Mouse (Mus musculus) stomach, embryonic 14.5 days (tissue): ENCODE results near the gene Dars. TPM values are rescaled to one million over a fixed set of nuclear protein-coding genes. Genes with fewer than 3 reads are reported as not detected.

Experiments used
- ATAC-seq: fragments of 200-750 bp; cut with Nextera tagmentation; 2 replicates; pipeline ENCODE4 v1.8.0; 2017; ENCODE audit warnings: low read depth, moderate TSS enrichment; ENCODE audit not compliant: insufficient number of reproducible peaks, insufficient read depth, low FRiP score
- H3K27ac ChIP-seq: fragments of 300-500 bp; sonication (generic); 2 replicates; pipeline ENCODE4 v1.5.1; 2014; ENCODE audit warnings: mild to moderate bottlenecking, low read length, moderate library complexity, mixed read lengths
- H3K27me3 ChIP-seq: fragments of 300-500 bp; sonication (generic); 2 replicates; pipeline ENCODE4 v1.6.1; 2014; ENCODE audit warnings: low read length, control low read depth, mixed read lengths; ENCODE audit not compliant: control insufficient read depth, insufficient read depth
- H3K36me3 ChIP-seq: fragments of 300-500 bp; sonication (generic); 2 replicates; pipeline ENCODE4 v1.6.1; 2014; ENCODE audit warnings: mild to moderate bottlenecking, control low read depth, low read length, moderate library complexity, mixed read lengths; ENCODE audit not compliant: control insufficient read depth, insufficient read depth
- H3K4me1 ChIP-seq: fragments of 300-500 bp; sonication (generic); 2 replicates; pipeline ENCODE4 v1.6.1; 2014; ENCODE audit warnings: low read length, control low read depth, mixed read lengths; ENCODE audit not compliant: control insufficient read depth, insufficient read depth
- H3K4me2 ChIP-seq: fragments of 300-500 bp; sonication (generic); replicated peaks from 2 replicates; pipeline ENCODE4 v1.6.1; 2014; ENCODE audit warnings: low read depth, low read length, control low read depth
- H3K4me3 ChIP-seq: fragments of 300-500 bp; sonication (generic); 2 replicates; pipeline ENCODE4 v1.5.1; 2014; ENCODE audit warnings: low read depth, low read length, control low read depth
- H3K9ac ChIP-seq: fragments of 300-500 bp; sonication (generic); replicated peaks from 2 replicates; pipeline ENCODE4 v1.6.1; 2014; ENCODE audit warnings: low read depth, mild to moderate bottlenecking, control low read depth, low read length, moderate library complexity, mixed read lengths
- H3K9me3 ChIP-seq: fragments of 300-500 bp; sonication (generic); 2 replicates; pipeline ENCODE4 v1.6.1; 2016; ENCODE audit warnings: low read depth, low read length, control low read depth; ENCODE audit not compliant: control insufficient read depth
- WGBS: fragments of 180-500 bp; shearing (Covaris S2); extraction: QIAGEN DNeasy Blood & Tissue Kit; methylation state at CpG from one replicate; pipeline ENCODE4 v1.1.7; 2014; 5-methylcytosine and 5-hydroxymethylcytosine counted together
- polyA plus RNA-seq: library from polyadenylated mRNA; unstranded; fragments of >200 nt; fragmentation: Nextera tagmentation; extraction: Ambion mirVana; gene quantifications from 2 replicates; pipeline ENCODE4 v1.2.1, GENCODE M21; 2014

Gene Dars
- polyA plus RNA-seq, 1 experiment from 2014 or later: 97.8 TPM

DNA sequence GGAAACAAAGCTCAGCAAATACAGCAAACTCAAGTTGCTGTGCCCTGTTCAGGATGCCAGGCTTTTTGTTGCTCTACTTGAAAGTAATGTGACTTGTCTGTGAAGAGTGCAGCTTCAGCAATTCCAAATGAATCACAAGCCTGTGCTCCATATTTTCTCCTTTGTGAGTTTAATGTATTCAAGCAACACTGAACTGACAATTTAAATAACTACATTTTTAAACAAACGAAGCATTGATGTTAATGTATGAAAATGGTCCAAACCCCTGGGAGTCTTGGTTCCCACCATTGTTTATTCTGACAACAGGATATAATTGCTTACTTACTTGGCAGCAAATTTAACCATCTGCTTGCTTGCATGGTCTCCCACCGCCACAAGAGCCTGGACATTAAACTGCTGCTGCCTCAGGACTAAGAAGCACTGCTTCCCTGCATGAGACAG lies 12.1 kb downstream of the Dars start:
- Histone ChIP-seq H3K9me3 (no peaks in the 10 kb centered on the region), H3K36me3 (peaks cover 19% of the 10 kb centered on the region), H3K4me2 (no peak overlapping the region), H3K27me3 (no peaks in the 10 kb centered on the region), H3K4me1 (peaks cover 3% of the 10 kb centered on the region; the same call in 1 of the 2 replicates), H3K4me3 (no peak overlapping the region), H3K27ac (no peak overlapping the region), H3K9ac (no peak overlapping the region)
- WGBS: 67% methylated on average over 2 of the region's 2 CpGs
- ATAC-seq: no peak

DNA sequence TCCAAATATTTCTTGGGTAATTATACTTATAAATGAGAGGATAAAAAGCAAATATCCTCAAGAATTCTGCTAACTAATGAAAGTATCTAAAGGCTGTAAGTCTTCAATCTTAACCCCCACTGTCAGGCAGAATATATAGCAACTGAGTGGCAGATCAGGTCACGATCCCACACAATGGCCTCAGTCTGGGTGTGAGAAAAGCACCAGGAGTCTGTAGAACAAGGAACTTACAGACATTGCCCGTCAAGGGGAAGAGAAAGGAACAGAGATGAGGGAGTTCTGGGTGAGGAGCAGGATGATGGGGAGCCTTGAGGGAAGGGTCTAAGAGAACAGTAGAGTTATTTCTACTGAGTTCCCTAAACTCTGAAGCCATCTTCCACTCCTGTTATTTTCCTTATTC lies 16.2 kb downstream of the Dars start:
- H3K9me3 ChIP-seq: no peaks in the 10 kb centered on the region
- no peak overlapping the region for H3K4me3 ChIP-seq
- no peak overlapping the region for H3K27ac ChIP-seq
- no peak overlapping the region for H3K4me2 ChIP-seq
- peaks cover 17% of the 10 kb centered on the region for H3K36me3 ChIP-seq
- no peak overlapping the region for H3K9ac ChIP-seq
- peaks cover 3% of the 10 kb centered on the region; the same call in 1 of the 2 replicates for H3K4me1 ChIP-seq
- no peaks in the 10 kb centered on the region for H3K27me3 ChIP-seq
- ATAC-seq: no peak
- 62% methylated on average over 2 of the region's 2 CpGs for WGBS

DNA sequence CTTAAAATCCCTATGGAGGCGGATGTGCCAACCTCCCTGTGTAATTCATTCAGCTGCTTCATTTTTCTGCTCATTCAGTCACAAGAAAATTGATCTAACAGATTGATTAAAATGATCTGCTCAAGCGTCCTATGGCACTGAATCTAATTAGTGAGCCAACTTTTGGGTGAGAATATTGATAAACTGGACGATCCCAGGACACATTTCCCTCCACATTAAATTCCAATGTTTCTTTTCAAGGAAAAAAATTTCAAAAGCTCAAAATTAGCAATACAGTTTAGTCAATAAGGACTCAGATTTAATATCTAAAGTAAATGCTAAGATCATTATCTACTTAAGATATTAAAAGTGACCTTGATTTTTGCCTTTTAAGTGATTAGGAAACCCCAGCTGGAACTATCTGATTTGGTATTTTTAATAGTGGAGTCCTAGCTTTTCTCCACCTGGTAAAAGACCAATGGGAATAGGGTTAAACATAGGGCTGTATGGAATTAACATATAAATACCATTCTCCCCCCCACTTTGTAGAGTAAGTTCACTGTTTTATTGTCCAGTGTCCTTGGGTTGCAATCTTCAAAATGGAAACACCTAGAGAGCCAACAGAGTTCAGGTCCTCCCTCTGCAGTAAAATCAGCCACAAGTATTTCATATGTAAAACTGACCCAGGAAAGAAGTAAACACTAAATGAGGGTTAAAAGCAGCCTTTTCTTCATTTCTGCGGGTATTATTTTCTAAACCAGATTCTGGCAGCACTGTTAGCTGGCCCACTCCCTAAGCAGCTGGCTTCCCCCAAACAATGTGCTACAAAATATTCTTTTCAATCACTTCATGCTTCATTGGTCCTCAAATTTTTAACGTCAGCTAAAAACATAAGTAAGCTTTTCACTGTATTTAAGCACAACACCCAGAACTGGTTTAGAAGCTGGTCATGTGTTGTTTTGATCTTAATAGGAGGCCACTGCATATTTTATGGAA lies 16.9 kb downstream of the Dars start:
- no peak for ATAC-seq
- Histone ChIP-seq H3K27me3 (no peaks in the 10 kb centered on the region), H3K9ac (no peak overlapping the region), H3K4me1 (no peaks in the 10 kb centered on the region; the same call in 1 of the 2 replicates), H3K4me2 (no peak overlapping the region), H3K9me3 (no peaks in the 10 kb centered on the region), H3K27ac (0 out of 2 replicates have a peak overlapping the region, but pooled peaks have one; percentile 18), H3K4me3 (no peak overlapping the region), H3K36me3 (peaks cover 17% of the 10 kb centered on the region)
- 81% methylated on average over 5 of the region's 5 CpGs for WGBS

DNA sequence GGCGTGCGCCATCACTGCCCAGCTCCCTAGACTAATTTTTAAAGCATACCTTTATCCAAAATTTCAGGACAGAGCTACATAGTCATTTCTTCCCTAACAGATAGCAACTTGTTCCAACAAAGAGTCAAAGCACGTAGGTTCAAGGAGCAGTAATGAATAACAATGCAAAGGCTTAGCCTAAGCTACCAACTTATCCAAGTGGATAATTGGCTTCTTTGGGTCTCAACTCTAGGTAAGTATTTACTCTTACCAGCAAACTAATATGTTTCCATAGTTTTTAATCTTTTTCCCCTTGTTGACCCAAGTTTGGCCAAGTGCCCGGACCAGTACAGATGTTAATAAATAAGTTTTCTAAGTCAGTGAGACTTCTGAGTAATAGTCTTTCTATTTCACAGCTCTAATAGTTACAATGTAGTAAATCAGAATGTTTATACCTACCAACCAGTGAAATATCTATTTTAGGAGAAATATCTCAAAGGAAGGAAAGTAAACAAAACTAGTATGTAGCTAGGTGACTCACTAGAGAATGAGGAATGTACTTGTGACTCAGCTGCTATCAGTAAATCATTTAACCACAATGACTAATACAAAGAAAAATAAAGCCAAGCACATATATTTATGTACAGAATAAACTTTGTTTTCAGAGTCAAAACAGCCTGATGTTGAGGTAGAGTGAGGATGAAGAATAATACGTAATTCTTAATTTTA lies 18.3 kb downstream of the Dars start:
- peak overlapping the region; percentile 18; the same call in 1 of the 2 replicates for H3K27ac ChIP-seq
- WGBS: 73% methylated on average over 5 of the region's 5 CpGs

DNA sequence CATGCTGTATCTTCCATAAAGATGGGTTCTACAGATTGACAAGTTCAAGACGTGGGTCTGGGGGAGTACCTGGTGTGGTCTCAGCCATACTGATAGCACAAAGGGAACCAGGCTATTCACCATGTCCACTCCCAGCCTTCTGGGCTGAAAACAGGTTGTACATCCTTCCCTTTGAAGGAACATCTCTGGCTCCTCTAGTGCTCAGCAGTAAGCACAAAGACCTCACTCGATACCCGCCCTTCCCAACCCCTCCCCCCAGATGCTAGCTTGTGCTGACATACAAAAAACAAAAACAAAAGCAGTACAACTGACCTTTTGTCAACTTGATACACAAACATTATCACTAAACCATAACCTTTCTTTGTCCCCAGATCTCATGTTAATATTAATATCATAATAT lies 22.5 kb downstream of the Dars start:
- no peak overlapping the region for H3K4me3 ChIP-seq
- peaks cover 1% of the 10 kb centered on the region for H3K36me3 ChIP-seq
- WGBS: 89% methylated on average over 3 of the region's 3 CpGs
- H3K4me2 ChIP-seq: no peak overlapping the region
- ATAC-seq: no peak
- H3K27ac ChIP-seq: no peak overlapping the region
- no peaks in the 10 kb centered on the region for H3K9me3 ChIP-seq
- no peaks in the 10 kb centered on the region for H3K27me3 ChIP-seq
- no peak overlapping the region for H3K9ac ChIP-seq
- no peaks in the 10 kb centered on the region for H3K4me1 ChIP-seq

More for the DNA sequence above, 18.3 kb downstream of the Dars start:
- peaks cover 15% of the 10 kb centered on the region for H3K36me3 ChIP-seq
- no peak overlapping the region for H3K4me3 ChIP-seq
- H3K27me3 ChIP-seq: no peaks in the 10 kb centered on the region
- no peak overlapping the region for H3K9ac ChIP-seq
- ATAC-seq: peak; percentile 61
- H3K9me3 ChIP-seq: no peaks in the 10 kb centered on the region
- no peaks in the 10 kb centered on the region; the same call in 1 of the 2 replicates for H3K4me1 ChIP-seq
- no peak overlapping the region for H3K4me2 ChIP-seq

DNA sequence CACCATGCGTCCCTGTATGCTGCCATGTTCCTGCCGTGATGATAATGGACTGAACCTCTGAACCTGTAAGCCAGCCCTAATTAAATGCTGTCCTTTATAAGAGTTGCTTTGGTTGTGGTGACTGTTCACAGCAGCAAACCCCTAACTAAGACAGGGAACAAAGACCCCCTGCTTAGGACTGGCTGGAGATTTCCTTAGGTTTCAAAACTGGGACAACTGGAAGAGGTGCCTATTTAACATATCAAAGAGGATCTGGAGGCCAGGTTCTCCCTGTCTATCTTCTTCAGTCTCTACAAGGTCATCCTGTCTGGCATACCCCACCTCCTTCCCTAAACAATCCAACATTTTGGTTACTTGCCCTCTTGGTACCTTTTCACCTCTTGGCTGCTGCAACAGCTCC lies 24.8 kb downstream of the Dars start:
- H3K36me3 ChIP-seq: peaks cover 12% of the 10 kb centered on the region
- no peaks in the 10 kb centered on the region for H3K27me3 ChIP-seq
- no peaks in the 10 kb centered on the region for H3K9me3 ChIP-seq
- no peaks in the 10 kb centered on the region for H3K4me1 ChIP-seq
- H3K4me3 ChIP-seq: no peak overlapping the region
- 87% methylated on average over 2 of the region's 2 CpGs for WGBS
- no peak for ATAC-seq
- H3K4me2 ChIP-seq: no peak overlapping the region
- no peak overlapping the region for H3K9ac ChIP-seq
- H3K27ac ChIP-seq: no peak overlapping the region

DNA sequence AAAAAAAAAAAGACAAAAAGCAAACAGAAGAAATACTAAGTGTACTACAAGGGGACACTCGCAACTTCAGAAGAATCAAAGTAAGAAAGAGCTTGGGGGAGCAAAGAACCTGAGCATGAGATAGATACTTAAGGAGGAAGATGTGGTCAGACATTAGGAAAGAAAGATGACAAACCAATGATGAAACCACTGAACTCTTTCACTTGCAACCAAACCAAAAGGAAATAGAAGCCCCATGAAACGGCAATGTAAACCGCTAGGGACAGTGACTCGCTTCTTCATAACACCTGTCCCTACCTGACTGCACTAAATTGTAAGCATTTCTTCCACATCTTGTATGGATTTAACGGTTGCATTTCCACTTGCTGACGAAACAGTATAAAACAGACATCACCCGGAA lies 30.7 kb downstream of the Dars start:
- Histone ChIP-seq H3K9ac (no peak overlapping the region), H3K27ac (no peak overlapping the region), H3K4me3 (no peak overlapping the region), H3K4me1 (no peaks in the 10 kb centered on the region), H3K27me3 (no peaks in the 10 kb centered on the region), H3K36me3 (peaks cover 35% of the 10 kb centered on the region), H3K9me3 (no peaks in the 10 kb centered on the region), H3K4me2 (no peak overlapping the region)
- ATAC-seq: no peak
- 92% methylated on average over 7 of the region's 7 CpGs for WGBS

DNA sequence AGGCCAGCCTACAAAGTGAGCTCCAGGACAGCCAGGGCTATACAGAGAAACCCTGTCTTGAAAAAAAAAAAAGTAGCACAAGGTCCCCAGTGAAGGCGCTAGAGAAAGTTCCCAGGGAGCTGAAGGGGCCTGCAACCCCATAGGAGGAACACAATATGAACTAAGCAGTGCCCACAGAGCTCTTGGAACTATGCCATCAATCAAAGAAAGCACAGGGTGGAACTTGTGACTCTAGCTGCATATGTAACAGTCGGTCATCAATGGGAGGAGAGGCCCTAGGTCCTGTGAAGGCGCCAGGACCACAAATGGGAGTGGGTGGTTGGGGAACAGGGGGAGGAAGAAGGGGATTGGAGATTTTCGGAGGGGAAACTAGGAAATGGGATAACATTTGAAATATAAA lies 40.3 kb downstream of the Dars start:
- Histone ChIP-seq H3K9ac (no peak overlapping the region), H3K4me2 (no peak overlapping the region), H3K27ac (no peak overlapping the region), H3K4me3 (no peak overlapping the region), H3K36me3 (peaks cover 24% of the 10 kb centered on the region), H3K27me3 (no peaks in the 10 kb centered on the region), H3K4me1 (no peaks in the 10 kb centered on the region), H3K9me3 (no peaks in the 10 kb centered on the region)
- WGBS: 92% methylated on average over 4 of the region's 4 CpGs
- no peak for ATAC-seq
